Mouse (Mus musculus) lung, embryonic 14.5 days (tissue): ENCODE measurements at regions not wholly inside any gene's neighbourhood (a gene's known extent, or its start where the extent isn't known, plus 50 kb on each side); places are given as distances from the start of the nearest gene placed in this dataset.
"Not testable (repeated sequence)": the region's sequence is repeated elsewhere in the genome, so short reads cannot be mapped to it uniquely, and the experiment has no call there.

Experiments
- ATAC-seq: fragments of 200-750 bp; cut with Nextera tagmentation; 2 replicates; pipeline ENCODE4 v1.8.0; 2017; ENCODE audit warnings: mild to moderate bottlenecking, moderate TSS enrichment, moderate library complexity; ENCODE audit not compliant: insufficient read depth
- DNase-seq: peaks from one replicate; pipeline ENCODE4 v3.0.0-alpha.2; 2015
- H3K27ac ChIP-seq: fragments of 300-500 bp; sonication (generic); 2 replicates; pipeline ENCODE4 v1.5.1; 2014; ENCODE audit warnings: low read depth, mild to moderate bottlenecking, moderate library complexity
- H3K27me3 ChIP-seq: fragments of 300-500 bp; sonication (generic); 2 replicates; pipeline ENCODE4 v1.6.1; 2014; ENCODE audit warnings: low read length, control low read depth; ENCODE audit not compliant: insufficient read depth
- H3K36me3 ChIP-seq: fragments of 300-500 bp; sonication (generic); 2 replicates; pipeline ENCODE4 v1.6.1; 2014; ENCODE audit warnings: control low read depth; ENCODE audit not compliant: insufficient read depth
- H3K4me1 ChIP-seq: fragments of 300-500 bp; sonication (generic); 2 replicates; pipeline ENCODE4 v1.6.1; 2014; ENCODE audit warnings: antibody characterized with exemption, control low read depth; ENCODE audit not compliant: insufficient read depth
- H3K4me2 ChIP-seq: fragments of 300-500 bp; sonication (generic); 2 replicates; pipeline ENCODE4 v1.6.1; 2014; ENCODE audit warnings: mild to moderate bottlenecking
- H3K4me3 ChIP-seq: fragments of 300-500 bp; sonication (generic); 2 replicates; pipeline ENCODE4 v1.5.1; 2014; ENCODE audit warnings: low read depth, low read length
- H3K9ac ChIP-seq: fragments of 300-500 bp; sonication (generic); 2 replicates; pipeline ENCODE4 v1.6.1; 2014
- H3K9me3 ChIP-seq: fragments of 300-500 bp; sonication (generic); 2 replicates; pipeline ENCODE4 v1.6.1; 2016; ENCODE audit warnings: low read depth, low read length, control low read depth
- CTCF ChIP-seq: IDR thresholded peaks from 2 replicates; pipeline ENCODE4 v1.5.1; 2016; ENCODE audit warnings: antibody characterized with exemption, low read depth
- WGBS: fragments of 180-500 bp; shearing (Covaris S2); extraction: QIAGEN DNeasy Blood & Tissue Kit; methylation state at CpG from one replicate; pipeline ENCODE4 v1.1.7; 2014; 5-methylcytosine and 5-hydroxymethylcytosine counted together

DNA sequence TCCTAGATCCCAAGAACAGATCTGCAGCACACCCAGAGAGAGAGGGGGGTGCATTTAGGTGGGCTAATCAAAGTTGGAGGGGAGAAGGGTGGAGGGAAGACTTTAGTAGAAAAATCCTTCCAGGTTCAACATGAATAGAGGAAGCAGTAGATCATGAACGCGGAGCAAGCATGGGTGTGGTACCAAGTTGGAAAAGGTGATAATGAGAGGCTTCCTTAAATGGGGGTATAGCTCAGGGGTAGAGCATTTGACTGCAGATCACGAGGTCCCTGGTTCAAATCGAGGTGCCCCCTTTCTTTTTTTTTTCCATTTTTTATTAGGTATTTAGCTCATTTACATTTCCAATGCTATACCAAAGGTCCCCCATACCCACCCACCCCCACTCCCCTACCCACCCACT is 54.0 kb upstream of the Krba1 start:
- not testable (repeated sequence) for H3K4me2 ChIP-seq, H3K27ac ChIP-seq, H3K9ac ChIP-seq, DNase-seq, H3K9me3 ChIP-seq, H3K36me3 ChIP-seq, H3K4me1 ChIP-seq, ATAC-seq, H3K27me3 ChIP-seq, H3K4me3 ChIP-seq
- 90% methylated on average over 4 of the region's 4 CpGs for WGBS

DNA sequence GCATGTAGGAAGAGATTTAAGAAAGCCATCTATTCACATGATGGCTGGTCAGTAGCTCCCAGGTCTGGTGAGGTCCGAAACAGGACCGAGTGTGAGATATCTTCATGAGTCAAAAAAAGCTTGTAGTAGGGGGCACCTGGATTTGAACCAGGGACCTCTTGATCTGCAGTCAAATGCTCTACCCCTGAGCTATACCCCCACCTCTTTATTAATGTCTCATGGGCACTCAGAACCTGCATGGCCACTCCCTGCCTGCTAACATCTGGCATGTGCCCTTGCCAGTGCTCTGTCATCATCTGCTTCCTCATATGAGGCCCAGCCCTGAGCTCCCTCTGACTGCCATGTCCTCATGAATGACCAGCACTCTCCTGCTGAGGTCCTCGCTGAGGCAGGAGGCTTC is 58.4 kb upstream of the Krba1 start:
- 69% methylated on average over 3 of the region's 3 CpGs for WGBS
- not testable (repeated sequence) for H3K27ac ChIP-seq, H3K9me3 ChIP-seq, DNase-seq, H3K4me1 ChIP-seq, H3K4me3 ChIP-seq, H3K4me2 ChIP-seq, H3K9ac ChIP-seq, H3K27me3 ChIP-seq, H3K36me3 ChIP-seq, ATAC-seq

DNA sequence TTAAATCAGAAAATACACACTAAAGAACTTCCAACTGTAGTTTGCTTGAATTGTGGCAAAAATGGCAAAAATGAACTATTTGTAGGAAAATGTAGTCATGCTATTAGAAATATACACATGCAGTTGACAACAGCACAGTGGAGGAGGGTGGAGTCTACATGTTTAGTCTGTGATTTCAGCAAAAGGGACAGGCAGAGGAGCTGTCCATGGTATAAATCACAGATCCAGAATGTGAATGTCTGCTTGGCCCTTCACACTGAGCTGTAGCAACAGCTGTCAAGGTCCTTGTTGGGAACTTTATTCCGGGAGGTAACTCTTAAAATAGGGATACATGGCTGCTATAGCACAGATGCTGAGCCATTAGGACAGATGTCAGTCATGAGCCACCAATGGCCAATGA is 107.4 kb upstream of the Krba1 start:
- Histone ChIP-seq H3K27ac (no peak overlapping the region), H3K9me3 (no peaks in the 10 kb centered on the region), H3K4me3 (no peak overlapping the region), H3K4me1 (no peaks in the 10 kb centered on the region), H3K36me3 (no peaks in the 10 kb centered on the region), H3K9ac (no peak overlapping the region), H3K27me3 (no peaks in the 10 kb centered on the region), H3K4me2 (no peak overlapping the region)
- ATAC-seq, result no peak
- no peak for TF ChIP-seq CTCF
- WGBS, result 69% methylated on average over 1 of the region's 1 CpGs
- peak; percentile 68 for DNase-seq

DNA sequence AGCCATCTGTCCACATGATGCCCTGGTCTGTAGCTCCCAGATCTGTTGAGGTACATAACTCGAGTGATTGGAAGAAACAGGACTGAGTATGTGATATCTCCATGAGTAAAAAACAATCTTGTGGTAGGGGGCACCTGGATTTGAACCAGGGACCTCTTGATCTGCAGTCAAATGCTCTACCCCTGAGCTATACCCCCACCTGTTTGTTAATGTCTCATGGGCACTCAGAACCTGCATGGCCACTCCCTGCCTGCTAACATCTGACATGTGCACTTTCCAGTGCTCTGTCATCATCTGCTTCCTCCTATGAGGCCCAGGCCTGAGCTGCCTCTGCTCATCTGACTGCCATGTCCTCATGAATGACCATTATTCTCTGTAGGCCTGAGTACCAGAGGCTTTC is 115.7 kb upstream of the Krba1 start:
- 43% methylated on average over 1 of the region's 1 CpGs for WGBS
- DNase-seq, H3K27ac ChIP-seq, H3K36me3 ChIP-seq, H3K9me3 ChIP-seq, H3K4me3 ChIP-seq, ATAC-seq, H3K9ac ChIP-seq, H3K4me1 ChIP-seq, H3K27me3 ChIP-seq, H3K4me2 ChIP-seq: not testable (repeated sequence)

DNA sequence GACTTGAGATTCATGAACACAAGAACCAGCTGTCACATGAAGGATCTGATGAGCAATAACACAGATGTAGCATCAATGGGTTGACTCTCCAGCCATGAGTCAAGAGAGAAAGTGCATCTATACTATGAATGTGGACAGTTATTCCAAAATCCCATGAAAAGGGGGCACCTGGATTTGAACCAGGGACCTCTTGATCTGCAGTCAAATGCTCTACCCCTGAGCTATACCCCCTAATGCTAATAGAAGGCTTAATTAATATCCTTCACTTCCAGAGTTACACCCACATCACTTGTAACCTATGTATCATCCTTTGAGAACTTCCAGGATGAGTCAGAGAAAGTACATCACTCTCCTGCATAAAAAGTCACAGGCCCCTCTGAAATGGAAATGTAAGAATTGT is 133.8 kb upstream of the Krba1 start:
- not testable (repeated sequence) for H3K27me3 ChIP-seq, DNase-seq, H3K9ac ChIP-seq, H3K9me3 ChIP-seq, H3K36me3 ChIP-seq, ATAC-seq, H3K4me3 ChIP-seq, H3K27ac ChIP-seq, H3K4me2 ChIP-seq, H3K4me1 ChIP-seq

DNA sequence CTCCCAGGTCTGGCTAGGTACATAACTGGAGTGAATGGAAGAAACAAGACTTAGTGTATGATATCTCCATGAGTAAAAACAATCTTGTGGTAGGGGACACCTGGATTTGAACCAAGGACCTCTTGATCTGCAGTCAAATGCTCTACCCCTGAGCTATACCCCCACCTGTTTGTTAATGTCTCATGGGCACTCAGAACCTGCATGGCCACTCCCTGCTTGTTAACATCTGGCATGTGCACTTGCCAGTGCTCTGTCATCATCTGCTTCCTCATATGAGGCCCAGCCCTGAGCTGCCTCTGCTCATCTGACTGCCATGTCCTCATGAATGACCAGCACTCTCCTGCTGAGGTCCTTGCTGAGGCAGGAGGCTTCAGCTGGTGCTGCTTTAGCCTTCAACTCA is 142.4 kb upstream of the Krba1 start:
- H3K4me2 ChIP-seq, H3K36me3 ChIP-seq, ATAC-seq, H3K27ac ChIP-seq, H3K4me3 ChIP-seq, DNase-seq, H3K9me3 ChIP-seq, H3K27me3 ChIP-seq, H3K9ac ChIP-seq, H3K4me1 ChIP-seq: not testable (repeated sequence)

DNA sequence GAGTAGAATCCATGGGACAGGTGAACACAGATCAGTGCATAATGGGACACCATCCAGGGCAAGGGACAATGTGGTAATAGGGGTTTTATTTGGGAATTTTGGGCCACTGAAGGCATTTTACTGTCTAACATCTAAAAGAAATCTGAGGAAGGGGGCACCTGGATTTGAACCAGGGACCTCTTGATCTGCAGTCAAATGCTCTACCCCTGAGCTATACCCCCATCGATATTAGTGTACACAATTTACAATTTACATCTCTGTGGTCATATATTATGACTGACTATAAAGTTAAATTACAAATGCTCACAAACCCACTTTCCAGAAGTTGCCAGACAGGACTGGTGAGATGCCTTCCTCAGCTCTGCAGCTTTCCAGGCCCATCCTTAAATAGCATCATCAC is 143.4 kb upstream of the Krba1 start:
- no peak overlapping the region for H3K9ac ChIP-seq
- H3K27ac ChIP-seq, result no peak overlapping the region
- H3K9me3 ChIP-seq, result no peaks in the 10 kb centered on the region
- no peaks in the 10 kb centered on the region for H3K36me3 ChIP-seq
- H3K27me3 ChIP-seq, result no peaks in the 10 kb centered on the region
- ATAC-seq (no peak), DNase-seq (no peak)
- no peak for TF ChIP-seq CTCF
- H3K4me1 ChIP-seq, result no peaks in the 10 kb centered on the region
- no peak overlapping the region for H3K4me2 ChIP-seq
- 71% methylated on average over 1 of the region's 1 CpGs for WGBS
- no peak overlapping the region for H3K4me3 ChIP-seq

DNA sequence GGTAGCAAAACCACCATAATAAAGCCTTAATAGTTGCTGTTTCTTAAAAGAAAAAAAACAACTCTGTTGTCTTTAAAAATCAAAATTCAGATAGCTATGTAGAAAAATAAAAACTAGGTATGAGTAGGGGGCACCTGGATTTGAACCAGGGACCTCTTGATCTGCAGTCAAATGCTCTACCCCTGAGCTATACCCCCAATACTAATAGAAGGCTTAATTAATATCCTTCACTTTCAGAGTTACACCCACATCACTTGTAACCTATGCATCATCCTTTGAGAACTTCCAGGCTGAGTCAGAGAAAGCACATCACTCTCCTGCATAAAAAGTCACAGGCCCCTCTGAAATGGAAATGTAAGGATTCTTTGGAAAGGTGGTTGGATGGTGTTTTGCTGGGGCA is 151.2 kb upstream of the Krba1 start:
- not testable (repeated sequence) for H3K9me3 ChIP-seq, H3K4me2 ChIP-seq, H3K4me1 ChIP-seq, H3K27me3 ChIP-seq, H3K27ac ChIP-seq, ATAC-seq, DNase-seq, H3K9ac ChIP-seq, H3K4me3 ChIP-seq, H3K36me3 ChIP-seq
